Mouse (Mus musculus): ENCODE results near the gene Nmnat2. TPM values are rescaled to one million over a fixed set of nuclear protein-coding genes. Genes with fewer than 3 reads are reported as not detected.

Gene Nmnat2
- total RNA-seq, 2 experiments from 2014 or later = 0.93 to 1.2 TPM

- DNase-seq = no peak
Measured at GRCm38 (mm10) chr1:152986981-152987380, 32.2 kb downstream of the Nmnat2 start.

GRCm38 (mm10) chr1:152990067-152990466 is 35.3 kb downstream of the Nmnat2 start:
- DNase-seq = no peak

GRCm38 (mm10) chr1:152992271-152993134 is 37.7 kb downstream of the Nmnat2 start:
- no peak for DNase-seq

GRCm38 (mm10) chr1:152993803-152994202 is 39.0 kb downstream of the Nmnat2 start:
- DNase-seq = no peak

GRCm38 (mm10) chr1:152999983-153000382 is 45.2 kb downstream of the Nmnat2 start:
- DNase-seq = no peak

GRCm38 (mm10) chr1:153000486-153001228 is 45.9 kb downstream of the Nmnat2 start:
- DNase-seq = no peak

GRCm38 (mm10) chr1:153002295-153003050 is 47.7 kb downstream of the Nmnat2 start:
- no peak for DNase-seq

GRCm38 (mm10) chr1:153004472-153004871 is 49.7 kb downstream of the Nmnat2 start:
- DNase-seq = no peak

GRCm38 (mm10) chr1:153006054-153006453 is 51.3 kb downstream of the Nmnat2 start:
- DNase-seq = peak; percentile 3 to 33

GRCm38 (mm10) chr1:153006761-153007160 is 52.0 kb downstream of the Nmnat2 start:
- no peak for DNase-seq

GRCm38 (mm10) chr1:153007292-153007691 is 52.5 kb downstream of the Nmnat2 start:
- no peak for DNase-seq

- DNase-seq = no peak
Measured at GRCm38 (mm10) chr1:153007824-153008223, 53.0 kb downstream of the Nmnat2 start.

- no peak for DNase-seq
Measured at GRCm38 (mm10) chr1:153009338-153009737, 54.5 kb downstream of the Nmnat2 start.

- DNase-seq = no peak
Measured at GRCm38 (mm10) chr1:153010353-153011351, 55.9 kb downstream of the Nmnat2 start.

- DNase-seq = peak in 1 of 2 experiments; percentile 22
Measured at GRCm38 (mm10) chr1:153011544-153011943, 56.8 kb downstream of the Nmnat2 start.

- DNase-seq = no peak
Measured at GRCm38 (mm10) chr1:153013541-153014288, 58.9 kb downstream of the Nmnat2 start.

GRCm38 (mm10) chr1:153014431-153015186 is 59.8 kb downstream of the Nmnat2 start:
- peak; percentile 5 to 43 for DNase-seq

GRCm38 (mm10) chr1:153016465-153017163 is 61.8 kb downstream of the Nmnat2 start:
- DNase-seq = no peak

- DNase-seq = no peak
Measured at GRCm38 (mm10) chr1:153019128-153019527, 64.3 kb downstream of the Nmnat2 start.

Data from adrenal gland, postnatal 36 days (tissue).